Mouse (Mus musculus) CD8-positive naive resting alpha-beta T cell, adult 57 days (primary cell): ENCODE measurements around the gene Tex38. TPM values are rescaled to one million over a fixed set of nuclear protein-coding genes. Genes with fewer than 3 reads are reported as not detected.

Experiments used
- total RNA-seq: library from RNA; stranded (reverse); gene quantifications from one replicate; pipeline ENCODE4 v1.2.4, GENCODE M21; 2023

The Tex38 gene
- not detected for total RNA-seq

DNA sequence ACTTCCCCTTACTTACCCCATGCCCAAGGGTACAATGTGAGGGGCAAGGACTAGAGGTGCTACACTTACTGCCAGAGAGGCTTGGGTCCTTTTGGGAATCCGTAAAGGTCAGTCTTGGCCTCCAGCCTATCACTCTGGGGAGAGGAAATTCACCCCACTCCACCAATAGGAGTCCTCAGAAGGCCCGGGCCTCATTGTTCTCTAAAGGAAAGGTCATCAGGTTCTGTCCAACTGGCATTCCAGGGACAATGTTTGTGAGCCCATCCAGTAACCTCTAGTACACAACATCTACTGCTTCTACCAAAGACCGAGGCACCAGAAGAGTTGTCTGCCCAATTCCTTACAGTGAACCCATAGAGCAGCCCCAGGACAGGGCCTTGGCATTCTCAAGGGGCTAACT lies at the start of gene Tex38:
TSS of gene Tex38 (minus strand) at position 101 of the 400 bp plus-strand sequence.

DNA sequence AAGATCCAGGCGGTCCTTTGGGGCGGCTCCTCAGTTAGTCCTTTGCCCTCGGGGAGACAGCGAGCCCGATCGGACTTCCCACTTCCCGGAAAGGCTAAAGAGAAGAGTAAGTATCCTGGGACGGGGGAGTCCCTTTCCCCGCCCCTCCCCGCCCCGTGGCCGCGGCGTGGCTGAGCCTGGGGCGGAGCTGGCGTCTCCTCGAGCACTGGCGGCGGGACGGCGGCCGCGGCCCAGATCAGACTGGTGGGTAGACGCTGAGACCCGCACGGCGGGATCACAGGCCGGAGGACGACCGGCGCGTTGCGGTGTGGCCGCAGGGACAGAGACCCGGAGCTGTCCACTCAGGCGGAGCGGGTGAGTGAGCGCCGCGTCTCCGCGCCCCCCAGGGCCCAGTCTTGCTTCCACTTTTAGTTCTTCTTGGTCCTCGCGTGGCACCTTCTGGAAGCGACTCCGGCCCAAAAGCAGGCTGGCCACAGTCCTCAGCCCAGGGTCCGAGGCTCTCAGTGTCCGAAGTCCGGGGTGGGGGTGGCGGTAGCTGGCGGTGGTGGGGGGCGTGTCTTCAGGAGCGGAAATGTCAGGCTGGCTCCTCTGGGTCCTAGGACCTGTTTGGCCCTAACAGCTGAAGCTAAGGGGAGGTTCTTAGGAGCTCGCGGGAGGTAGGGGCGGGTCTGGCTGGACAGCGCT lies 47.2 kb upstream of the Tex38 start, which contains the start of gene Mob3c:
TSS of gene Mob3c (plus strand) at position 205 of the 684 bp plus-strand sequence.

DNA sequence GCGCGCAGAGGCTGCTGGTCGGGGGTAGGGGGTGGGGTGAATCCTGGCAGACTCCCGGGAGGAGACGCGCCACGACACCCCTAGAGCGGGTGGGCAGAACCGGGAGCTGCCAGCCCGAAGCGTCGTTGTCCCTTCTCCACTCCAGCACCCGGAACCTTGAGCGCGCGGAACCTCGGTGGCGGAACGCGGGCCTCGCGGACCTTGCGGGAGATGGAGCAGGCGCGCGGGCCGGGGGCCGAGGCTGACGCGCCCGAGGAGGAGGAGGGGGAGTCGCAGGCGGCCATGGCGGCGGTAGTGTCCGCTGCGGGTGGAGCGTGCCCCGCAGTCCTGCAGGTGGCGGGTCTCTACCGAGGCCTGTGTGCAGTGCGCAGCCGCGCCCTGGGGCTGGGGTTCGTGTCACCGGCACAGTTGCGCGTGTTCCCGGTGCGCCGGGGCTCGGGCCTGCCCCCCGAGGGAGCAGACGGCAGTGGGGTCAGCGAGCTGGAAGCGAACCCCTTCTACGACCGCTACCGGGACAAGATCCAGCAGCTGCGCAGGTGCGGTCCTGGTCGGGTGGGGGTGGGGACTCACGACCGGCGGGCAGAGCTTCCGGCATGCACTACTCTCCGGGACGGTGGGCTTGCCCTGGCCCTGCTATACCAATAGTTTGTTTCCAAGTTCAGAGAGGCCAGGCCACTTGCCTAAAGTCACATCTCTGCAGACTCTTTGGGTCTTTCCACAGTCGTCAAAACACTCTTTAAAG lies 4.1 kb upstream of the Tex38 start, which contains the start of gene Atpaf1:
TSS of gene Atpaf1 (plus strand) at position 44 of the 742 bp plus-strand sequence.

DNA sequence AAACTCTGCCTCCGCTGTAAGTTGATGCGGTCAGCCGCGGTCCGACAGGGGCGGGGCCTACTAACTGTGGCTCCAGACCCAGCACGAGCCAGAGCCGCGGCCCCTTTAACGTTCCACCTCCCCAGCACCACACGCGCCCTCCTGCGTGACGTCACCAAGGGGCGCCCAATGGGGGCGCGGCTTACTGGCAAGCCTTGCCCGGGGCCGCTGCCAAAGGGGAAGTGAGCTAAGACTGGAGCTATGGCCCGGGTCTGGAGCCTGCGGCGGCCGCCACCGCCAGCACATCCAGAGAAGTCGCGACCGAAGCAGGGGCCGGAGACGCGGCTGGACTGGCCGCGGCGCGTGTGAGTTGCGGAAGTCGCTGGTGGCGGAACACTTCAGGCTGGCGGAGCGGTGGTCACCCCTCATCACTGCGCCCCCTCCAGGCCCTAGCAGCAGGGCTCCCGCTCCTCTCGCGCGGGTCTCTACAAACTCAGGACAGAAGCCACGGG lies 43.2 kb downstream of the Tex38 start, which contains the start of gene Efcab14:
TSS of gene Efcab14 (plus strand) at position 194 of the 491 bp plus-strand sequence.

Other genes starting within 250 kb of the Tex38 start
- not detected for gene Cyp4a31, start 217.4 kb downstream of the Tex38 start, total RNA-seq
- gene Cyp4a32, start 180.0 kb downstream of the Tex38 start, total RNA-seq = not detected
- not detected for gene Cyp4b1, start 133.3 kb downstream of the Tex38 start, total RNA-seq
- gene Efcab14, start 43.3 kb downstream of the Tex38 start, total RNA-seq = 30.9 TPM
- 19.8 TPM for gene Atpaf1, start 3.8 kb upstream of the Tex38 start, total RNA-seq
- gene Mob3c, start 47.1 kb upstream of the Tex38 start, total RNA-seq = 16.7 TPM
- gene Mknk1, start 58.2 kb upstream of the Tex38 start, total RNA-seq = 53.3 TPM
- gene Kncn, start 103.4 kb upstream of the Tex38 start, total RNA-seq = not detected
- not detected for gene 6430628N08Rik, start 109.6 kb upstream of the Tex38 start, total RNA-seq
- gene Dmbx1, start 158.9 kb upstream of the Tex38 start, total RNA-seq = not detected
- 103 TPM for gene Faah, start 236.9 kb upstream of the Tex38 start, total RNA-seq